Mouse (Mus musculus): ENCODE measurements around the gene Scgb1b7. TPM values are rescaled to one million over a fixed set of nuclear protein-coding genes. Genes with fewer than 3 reads are reported as not detected.
"Not testable (repeated sequence)": the region's sequence is repeated elsewhere in the genome, so short reads cannot be mapped to it uniquely, and the experiment has no call there.

The Scgb1b7 gene
- total RNA-seq (2015; ENCODE audit: low replicate concordance) (not detected in 2 replicates), total RNA-seq (2017; ENCODE audit: low replicate concordance) (not detected in 2 replicates)

GRCm38 (mm10) chr7:31712365-31712764 is at the start of gene Scgb1b7:
Scgb1b7 (plus strand) TSS chr7:31712665.
- ATAC-seq (replicated peaks; ENCODE audit: low FRiP score, poor library complexity, severe bottlenecking): not testable (repeated sequence)

- ATAC-seq (replicated peaks; ENCODE audit: low FRiP score, poor library complexity, severe bottlenecking): not testable (repeated sequence)
These were observed 6.8 kb upstream of the Scgb1b7 start, which contains the start of gene Scgb2b7 for GRCm38 (mm10) chr7:31705657-31706056. Scgb2b7 (minus strand) TSS chr7:31705757.

Other genes starting within 250 kb of the Scgb1b7 start
- gene Scgb2b7, start 6.9 kb upstream of the Scgb1b7 start, total RNA-seq (2015; ENCODE audit: low replicate concordance): not detected in 2 replicates
- gene Scgb2b7, start 6.9 kb upstream of the Scgb1b7 start, total RNA-seq (2017; ENCODE audit: low replicate concordance): not detected in 2 replicates

All from erythroblast, adult 5-6 weeks (primary cell).